ENCODE assay signal across 9 mouse cellular contexts in the genomic region with DNA sequence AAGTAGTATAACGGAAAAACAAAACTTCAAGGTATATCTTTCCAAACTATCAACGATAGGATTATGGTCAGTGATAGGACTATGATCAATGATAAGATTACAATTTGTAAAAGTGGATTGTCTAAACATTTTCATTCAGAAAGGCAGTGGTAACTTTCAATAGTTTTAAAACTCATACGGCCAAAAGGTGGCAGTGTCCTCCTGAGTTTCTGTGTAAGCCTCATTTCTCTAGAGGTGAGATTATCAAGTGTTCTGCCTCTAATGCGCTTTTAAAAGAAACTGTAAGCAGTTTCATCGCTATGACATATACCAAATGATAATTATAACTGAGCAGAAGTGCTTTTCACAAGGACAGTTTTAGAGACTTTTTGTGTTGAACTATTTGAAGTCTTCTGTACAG. TPM values are rescaled to one million over a fixed set of nuclear protein-coding genes. Genes with fewer than 3 reads are reported as not detected.
A peak's percentile ranks its signal among the peaks of the same experiment; 100 is the strongest.
DNase-seq lines count a peak whose midpoint lies in the region; ATAC-seq lines count a peak whose summit lies in the region.
"Had no signal": no experiment of that assay in that cellular context is flagged by ENCODE, and none has a peak within 500 bp of the region (broad histone marks: within the 10 kb centered on the region; RNA-seq: fewer than 3 reads in every experiment).

No protein-coding gene starts in this region.

- no peaks in the 10 kb centered on the region for H3K9me3 ChIP-seq in heart, embryonic 10.5 days

- no peak overlapping the region for H3K27ac ChIP-seq in heart, embryonic 10.5 days

- DNase-seq in heart, adult 18-20 months = peak; percentile 21 to 65
- DNase-seq in heart, embryonic 10.5 days (ENCODE audit: low spot score) = no peak
- DNase-seq in ovary, postnatal 14 days (ENCODE audit: low spot score) = peak; percentile 13
- DNase-seq in ovary, adult 18-20 months (ENCODE audit: low spot score) = no peak
- peak; percentile 60 for DNase-seq in embryo, embryonic 10 days (ENCODE audit: low spot score)
- DNase-seq in lung, postnatal 14 days = peak; percentile 53

- 30% methylated on average over 5 of the region's 5 CpGs for WGBS in heart, embryonic 10.5 days

- H3K4me3 ChIP-seq in heart, embryonic 10.5 days = no peak overlapping the region

- peaks cover 8% of the 10 kb centered on the region for H3K4me1 ChIP-seq in heart, embryonic 10.5 days

- no peaks in the 10 kb centered on the region for H3K36me3 ChIP-seq in heart, embryonic 10.5 days

- H3K27me3 ChIP-seq in heart, embryonic 10.5 days (ENCODE audit: insufficient read depth, poor library complexity, severe bottlenecking) = no peaks in the 10 kb centered on the region

- no peak for ATAC-seq in megakaryocyte-erythroid progenitor cell, adult 5-6 weeks (replicated peaks; ENCODE audit: low FRiP score, low TSS enrichment, poor library complexity, severe bottlenecking)
- ATAC-seq in activated CD4-positive, CD25-positive, alpha-beta regulatory T cell, adult 4 months = no peak

RNA-seq across cellular contexts. Expression of a gene that starts 12.7 kb away (rescaled TPM):
- total RNA-seq in heart, adult 18-20 months (2021) = 1 to 10 TPM in 1 of 2 experiments, under 1 TPM in 1; 0.65 to 1.2 TPM
- polyA plus RNA-seq in heart, embryonic 10.5 days (2016; fragmentation: Nextera tagmentation; extraction: Ambion mirVana) = 13.7 and 17.6 TPM in 2 replicates
- not detected in 2 replicates for total RNA-seq in megakaryocyte-erythroid progenitor cell, adult 5-6 weeks (2014; fragmentation: Nextera tagmentation)
- total RNA-seq in megakaryocyte-erythroid progenitor cell, adult 5-6 weeks (2017) = not detected in 2 replicates
- polyA plus RNA-seq in activated CD4-positive, CD25-positive, alpha-beta regulatory T cell, adult 4 months (2017; shearing (Covaris generic)) = under 1 TPM in 1 of 2 experiments, not detected in 1; 0.34 TPM
- total RNA-seq: hematopoietic stem cell, adult 5-6 weeks had no signal

Comparison
In these comparisons a context has a peak if more than half of its experiments do, and no peak if none do; other contexts are left out.
1. DNase-seq: peak in heart, adult 18-20 months (2 of 2), ovary, postnatal 14 days (single experiment), embryo, embryonic 10 days (single experiment) and lung, postnatal 14 days (single experiment); none in heart, embryonic 10.5 days (single experiment) and ovary, adult 18-20 months (single experiment).